Mouse (Mus musculus) embryonic stem cell, embryonic (primary cell): ENCODE measurements at regions not wholly inside any gene's neighbourhood (a gene's known extent, or its start where the extent isn't known, plus 50 kb on each side); places are given as distances from the start of the nearest gene placed in this dataset.

Experiments used
- CTCF ChIA-PET, 4 experiments: fragments of 300-600 bp in 2 of 4; fragments of 350-600 bp in 2 of 4; sonication (Branson Sonifier 250); formaldehyde crosslinking; loops; one replicate each; lab custom pipeline; 2022; ENCODE audit warnings: inconsistent platforms in 2 of 4; lab: Charles Lee
- POLR2A ChIA-PET, 4 experiments: fragments of 300-600 bp in 2 of 4; fragments of 350-600 bp in 2 of 4; sonication (Branson Sonifier 250); formaldehyde crosslinking; loops; one replicate each; lab custom pipeline; 2022; ENCODE audit warnings: antibody characterized with exemption in 4 of 4, inconsistent platforms in 1 of 4; lab: Charles Lee

GRCm38 (mm10) chr11:63351999-63352398 lies 223.2 kb downstream of the Pmp22 start:
- POLR2A ChIA-PET, result interaction anchor here in 1 of 4 experiments (1.6 kb wide), 1 partner anchor 84 kb away, joined by 4 read pairs; no protein-coding TSS in a partner anchor
- CTCF ChIA-PET, result no interaction called here

GRCm38 (mm10) chr11:63352990-63353389 lies 224.2 kb downstream of the Pmp22 start:
- CTCF ChIA-PET, result no interaction called here
- POLR2A ChIA-PET, result interaction anchor here in 1 of 4 experiments (0.6 kb wide), 1 partner anchor 261 kb away, joined by 4 read pairs; no protein-coding TSS in a partner anchor

GRCm38 (mm10) chr11:63353671-63354070 lies 224.9 kb downstream of the Pmp22 start:
- ChIA-PET POLR2A (no interaction called here), CTCF (no interaction called here)

GRCm38 (mm10) chr11:63357772-63358344 lies 229.1 kb downstream of the Pmp22 start:
- CTCF ChIA-PET, result interaction anchor here in 2 of 4 experiments (0.6 to 0.7 kb wide), 2 partner anchors 166 to 243 kb away, joined by 3 to 5 read pairs; no protein-coding TSS in a partner anchor
- POLR2A ChIA-PET, result no interaction called here

DNA sequence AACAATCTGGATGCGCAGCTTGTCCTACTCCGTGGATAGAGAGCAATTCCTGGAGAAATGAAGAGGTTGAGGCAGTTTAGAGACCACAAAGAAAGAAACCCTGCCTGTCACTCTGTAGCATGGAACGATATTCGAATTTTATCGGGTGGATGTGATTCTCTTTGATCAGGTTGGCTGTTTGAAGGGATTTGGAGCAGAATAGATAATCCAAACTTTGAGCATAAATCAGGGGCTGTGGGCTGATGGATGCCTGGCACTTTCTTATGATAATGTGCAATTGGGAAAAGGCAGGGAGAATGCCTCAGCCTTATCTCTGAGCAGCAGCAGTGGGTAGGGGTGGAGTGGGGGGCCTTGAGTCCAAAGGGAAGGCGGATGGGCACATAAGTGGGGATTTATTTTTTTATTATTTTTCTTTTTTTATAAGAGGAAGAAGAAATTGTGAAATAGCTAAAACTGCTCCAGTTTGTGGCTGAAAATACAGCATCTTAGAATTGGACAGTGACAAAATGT lies 239.0 kb downstream of the Pmp22 start:
- ChIA-PET POLR2A (no interaction called here), CTCF (no interaction called here)

GRCm38 (mm10) chr11:63369475-63369874 lies 240.7 kb downstream of the Pmp22 start:
- ChIA-PET CTCF (no interaction called here), POLR2A (interaction anchor here in 1 of 4 experiments (0.5 kb wide), 1 partner anchor 101 kb away, joined by 4 read pairs; no protein-coding TSS in a partner anchor)

- CTCF ChIA-PET, result interaction anchor here in 3 of 4 experiments (1.3 to 2.9 kb wide), 4 partner anchors 16 to 163 kb away, joined by 3 to 14 read pairs (median 6); no protein-coding TSS in a partner anchor
- POLR2A ChIA-PET, result no interaction called here
Observed at GRCm38 (mm10) chr11:63376311-63376710, 247.5 kb downstream of the Pmp22 start.

GRCm38 (mm10) chr11:63376991-63377390 lies 248.2 kb downstream of the Pmp22 start:
- POLR2A ChIA-PET, result interaction anchor here in 2 of 4 experiments (1.1 to 1.2 kb wide), 2 partner anchors 16 to 106 kb away, joined by 3 read pairs; no protein-coding TSS in a partner anchor

GRCm38 (mm10) chr11:63388247-63388646 lies 259.5 kb downstream of the Pmp22 start:
- CTCF ChIA-PET, result no interaction called here
- POLR2A ChIA-PET, result no interaction called here

More at GRCm38 (mm10) chr11:63376991-63377390, 248.2 kb downstream of the Pmp22 start:
- CTCF ChIA-PET, result interaction anchor here in 3 of 4 experiments (1.3 to 2.9 kb wide), 4 partner anchors 15 to 164 kb away, joined by 3 to 14 read pairs (median 6); no protein-coding TSS in a partner anchor

DNA sequence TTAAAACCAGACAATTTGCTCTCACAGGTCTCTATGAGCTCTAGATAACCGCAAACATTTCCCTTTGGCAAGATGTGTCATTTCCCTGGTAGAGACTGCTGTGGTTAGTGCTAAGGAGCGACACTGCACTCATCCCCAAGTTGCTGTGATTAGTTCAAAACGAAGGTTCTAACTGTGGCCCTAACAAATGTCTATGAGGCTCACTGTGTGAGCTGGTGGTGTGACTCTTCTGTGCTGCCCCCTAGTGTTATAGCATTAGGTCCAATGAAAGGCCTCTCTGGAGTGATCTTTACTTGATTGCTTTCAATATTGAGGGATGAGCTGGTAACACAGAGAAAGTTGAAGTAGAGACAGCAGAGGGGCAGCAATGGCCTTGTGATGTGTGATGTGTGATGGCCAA lies 262.7 kb downstream of the Pmp22 start:
- CTCF ChIA-PET, result interaction anchor here (0.5 to 3.0 kb wide), 40 partner anchors 11 to 1578 kb away, joined by 3 to 16 read pairs (median 4); no protein-coding TSS in a partner anchor
- POLR2A ChIA-PET, result interaction anchor here in 2 of 4 experiments (1.6 to 1.7 kb wide), 2 partner anchors 114 to 120 kb away, joined by 3 to 5 read pairs; no protein-coding TSS in a partner anchor

DNA sequence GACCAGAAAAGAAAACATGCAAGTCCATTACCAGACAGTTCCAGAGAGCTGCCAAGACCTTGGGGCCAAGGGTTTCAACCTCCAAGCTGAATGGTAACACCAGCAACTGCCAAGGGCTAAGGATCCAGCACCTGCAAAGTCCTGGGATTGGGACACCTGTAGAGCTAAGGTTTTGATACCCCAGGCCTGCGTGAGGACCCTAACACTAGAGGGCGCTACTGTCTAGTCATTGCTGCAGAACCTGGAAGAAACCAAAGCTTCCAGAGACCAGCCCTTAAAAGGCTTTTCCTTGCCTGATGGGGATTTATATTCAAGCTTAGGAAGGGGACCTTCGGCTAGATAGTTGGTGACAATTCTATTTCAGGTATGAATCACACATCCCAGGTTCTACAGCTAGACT lies 263.6 kb downstream of the Pmp22 start:
- ChIA-PET POLR2A (interaction anchor here in 2 of 4 experiments (0.6 to 1.5 kb wide), 3 partner anchors 15 to 179 kb away, joined by 3 to 5 read pairs (median 3); no protein-coding TSS in a partner anchor), CTCF (interaction anchor here (0.5 to 3.0 kb wide), 50 partner anchors 8 to 1327 kb away, joined by 3 to 16 read pairs (median 4); partner anchors contain the start of gene F930015N05Rik (in 1 of the 4))

DNA sequence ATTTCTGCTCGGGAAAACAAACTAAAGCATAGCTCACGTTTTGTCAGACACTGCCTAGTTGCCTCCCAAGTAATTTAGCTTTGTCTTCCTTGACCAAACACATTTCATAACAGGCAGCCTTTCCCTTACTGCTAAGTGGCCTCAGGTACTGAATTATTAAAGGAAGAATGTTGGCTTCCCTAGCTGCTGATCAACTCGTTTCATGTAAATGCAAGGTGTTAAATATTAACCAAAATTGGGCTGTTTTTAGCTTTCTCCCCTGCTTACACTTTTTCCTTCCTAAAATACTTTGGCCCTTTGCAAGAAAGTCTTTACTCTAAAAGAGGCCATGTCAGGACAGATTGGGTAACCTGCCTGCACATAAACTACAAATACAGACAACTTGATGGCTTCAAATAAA lies 265.4 kb downstream of the Pmp22 start:
- ChIA-PET POLR2A (no interaction called here), CTCF (no interaction called here)

- ChIA-PET POLR2A (no interaction called here), CTCF (interaction anchor here in 1 of 4 experiments (0.6 kb wide), 1 partner anchor 473 kb away, joined by 8 read pairs; no protein-coding TSS in a partner anchor)
Observed at GRCm38 (mm10) chr11:63396386-63396785, 267.6 kb downstream of the Pmp22 start.

DNA sequence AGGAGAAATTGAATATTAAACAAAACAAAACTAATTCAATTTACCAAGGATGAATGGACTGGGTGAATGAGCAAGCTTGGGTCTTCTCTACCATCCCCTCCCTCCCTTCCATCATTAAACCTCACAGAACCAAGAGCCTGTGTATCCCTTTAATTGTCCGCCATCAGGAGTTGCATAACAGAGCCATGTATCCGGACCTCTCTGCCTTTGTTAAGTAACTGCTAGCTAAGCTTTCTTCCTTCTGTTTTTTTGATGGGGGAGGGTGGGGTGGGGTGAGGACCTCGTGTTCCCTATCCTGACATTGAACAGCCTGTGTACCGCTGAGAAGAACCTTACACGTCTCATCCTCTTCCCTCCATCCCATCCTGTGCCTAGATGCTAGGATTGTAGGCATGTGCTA lies 274.0 kb downstream of the Pmp22 start:
- CTCF ChIA-PET, result interaction anchor here in 2 of 4 experiments (0.6 to 3.3 kb wide), 3 partner anchors 10 to 285 kb away, joined by 4 to 13 read pairs (median 7); no protein-coding TSS in a partner anchor

GRCm38 (mm10) chr11:63404719-63405118 lies 275.9 kb downstream of the Pmp22 start:
- POLR2A ChIA-PET, result interaction anchor here in 1 of 4 experiments (1.3 kb wide), 1 partner anchor 19 kb away, joined by 3 read pairs; no protein-coding TSS in a partner anchor

More for the DNA sequence above, 274.0 kb downstream of the Pmp22 start:
- POLR2A ChIA-PET, result no interaction called here

GRCm38 (mm10) chr11:63409431-63409830 lies 280.6 kb downstream of the Pmp22 start:
- CTCF ChIA-PET, result no interaction called here
- POLR2A ChIA-PET, result no interaction called here

More at GRCm38 (mm10) chr11:63404719-63405118, 275.9 kb downstream of the Pmp22 start:
- CTCF ChIA-PET, result interaction anchor here in 3 of 4 experiments (0.6 to 1.6 kb wide), 6 partner anchors 11 to 189 kb away, joined by 3 to 9 read pairs (median 4); no protein-coding TSS in a partner anchor

GRCm38 (mm10) chr11:63410921-63411320 lies 282.1 kb downstream of the Pmp22 start:
- ChIA-PET POLR2A (no interaction called here), CTCF (no interaction called here)

- ChIA-PET POLR2A (interaction anchor here in 3 of 4 experiments (0.6 to 0.8 kb wide), 4 partner anchors 492 to 1393 kb away, joined by 3 to 6 read pairs (median 4); no protein-coding TSS in a partner anchor), CTCF (interaction anchor here in 3 of 4 experiments (0.7 kb wide), 3 partner anchors 46 to 168 kb away, joined by 3 to 7 read pairs (median 3); no protein-coding TSS in a partner anchor)
Observed at GRCm38 (mm10) chr11:63412364-63412991, 283.7 kb downstream of the Pmp22 start.
